Mouse (Mus musculus): ENCODE measurements around the gene Ssc5d.

Ssc5d gene

DNA sequence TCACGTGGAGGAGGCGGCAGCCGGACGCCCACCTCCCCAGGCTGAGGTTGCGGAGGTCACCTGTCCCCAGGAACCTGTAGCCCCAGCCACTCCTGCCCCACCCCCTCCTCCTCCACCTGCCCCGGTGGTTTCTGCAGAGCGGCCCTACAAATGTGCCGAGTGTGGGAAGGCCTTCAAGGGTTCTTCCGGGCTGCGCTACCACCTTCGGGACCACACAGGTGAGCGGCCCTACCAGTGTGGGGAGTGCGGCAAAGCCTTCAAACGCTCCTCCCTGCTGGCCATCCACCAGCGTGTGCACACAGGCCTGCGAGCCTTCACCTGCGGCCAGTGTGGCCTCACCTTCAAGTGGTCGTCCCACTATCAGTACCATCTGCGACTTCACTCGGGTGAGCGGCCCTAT, 5.6 kb upstream of the Ssc5d start:
- no peak for DNase-seq (ENCODE audit: low spot score in 2 of 2)

DNA sequence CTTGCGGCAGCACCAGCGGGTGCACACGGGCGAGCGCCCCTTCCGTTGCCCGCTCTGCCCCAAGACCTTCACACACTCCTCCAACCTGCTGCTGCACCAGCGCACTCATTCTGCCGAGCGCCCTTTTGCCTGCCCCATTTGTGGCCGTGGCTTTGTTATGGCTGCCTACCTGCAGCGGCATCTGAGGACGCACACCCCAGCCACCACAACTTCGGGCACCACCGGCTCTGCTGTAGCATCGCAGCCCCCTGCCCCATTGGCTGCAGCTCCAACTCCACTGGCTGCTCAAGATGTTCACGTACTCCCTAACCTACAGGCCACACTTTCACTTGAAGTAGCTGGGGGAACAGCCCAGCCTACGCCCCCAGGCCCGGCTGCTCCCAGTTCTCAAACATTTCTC, 5.1 kb upstream of the Ssc5d start:
- DNase-seq (ENCODE audit: low spot score in 2 of 2) = no peak

DNA sequence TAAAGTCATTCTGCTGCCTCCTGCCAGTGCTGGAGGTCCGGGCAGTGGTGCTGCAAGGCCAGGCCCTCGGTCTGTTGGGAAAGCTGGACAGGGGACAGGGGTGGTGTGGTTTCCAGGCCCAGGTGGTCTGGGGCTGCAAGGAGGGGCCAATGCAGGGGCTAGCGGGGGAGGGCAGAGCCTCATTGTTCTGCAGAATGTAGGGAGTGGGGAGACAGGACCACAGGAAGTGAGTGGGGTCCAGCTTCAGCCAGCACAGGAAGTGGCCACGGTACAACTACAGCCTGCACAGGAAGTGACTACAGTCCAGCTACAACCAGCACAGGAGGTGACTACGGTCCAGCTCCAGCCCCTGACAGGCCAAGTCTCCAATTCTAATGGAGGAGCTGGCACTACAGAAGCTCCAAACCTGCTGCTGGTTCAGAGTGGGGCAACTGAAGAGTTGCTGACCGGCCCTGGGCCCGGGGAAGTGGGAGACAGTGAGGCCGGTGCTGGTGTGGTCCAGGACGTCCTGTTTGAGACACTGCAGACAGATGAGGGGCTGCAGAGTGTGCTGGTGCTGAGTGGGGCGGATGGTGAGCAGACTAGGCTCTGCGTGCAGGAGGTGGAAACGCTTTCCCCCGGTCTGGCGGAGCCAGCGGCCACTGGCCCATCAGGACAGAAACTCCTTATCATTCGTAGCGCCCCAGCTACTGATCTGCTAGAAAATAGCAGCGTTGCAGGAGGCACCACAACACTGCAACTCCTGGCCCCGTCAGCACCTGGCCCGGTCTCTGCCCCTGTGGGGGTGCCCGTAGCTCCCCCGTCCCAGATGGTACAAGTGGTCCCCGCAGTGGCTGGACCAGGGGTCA, 4.4 kb upstream of the Ssc5d start:
- no peak for DNase-seq (ENCODE audit: low spot score in 2 of 2)

DNA sequence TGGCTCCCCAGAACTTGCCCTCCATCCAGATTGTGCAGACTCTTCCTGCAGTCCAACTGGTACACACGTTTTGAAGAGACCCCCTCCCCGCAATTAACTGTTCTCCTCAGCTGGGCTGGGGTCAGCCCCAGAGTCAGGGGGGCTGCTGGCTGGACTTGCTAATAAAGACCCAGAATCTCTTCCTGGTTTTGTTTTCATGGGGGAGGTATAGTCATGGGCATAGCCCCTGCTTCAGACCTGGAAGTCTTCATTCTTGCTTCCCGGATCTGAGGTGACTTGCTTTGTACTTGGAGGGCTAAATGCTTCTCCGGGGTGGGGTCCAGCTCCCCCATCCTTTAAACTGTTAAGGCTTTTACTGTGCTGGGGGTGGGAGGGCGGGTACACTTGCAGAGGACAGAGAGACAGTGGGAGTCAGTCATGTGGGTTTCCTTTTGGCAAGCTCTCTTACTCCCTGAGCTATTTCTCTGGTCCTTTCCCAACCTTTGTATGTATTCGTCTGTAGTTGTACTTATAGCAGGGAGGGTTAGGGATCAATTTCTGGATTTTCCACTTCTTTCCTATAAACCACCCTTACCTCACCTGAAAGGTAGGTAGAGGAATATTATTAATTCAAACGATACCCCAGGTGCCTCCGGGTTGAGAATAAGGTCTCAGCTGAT, 3.6 kb upstream of the Ssc5d start, which contains the start of gene Nat14:
Gene Nat14 (plus strand): TSS at position 205 of the 659 bp plus-strand sequence.
- DNase-seq (ENCODE audit: low spot score in 2 of 2) = no peak

DNA sequence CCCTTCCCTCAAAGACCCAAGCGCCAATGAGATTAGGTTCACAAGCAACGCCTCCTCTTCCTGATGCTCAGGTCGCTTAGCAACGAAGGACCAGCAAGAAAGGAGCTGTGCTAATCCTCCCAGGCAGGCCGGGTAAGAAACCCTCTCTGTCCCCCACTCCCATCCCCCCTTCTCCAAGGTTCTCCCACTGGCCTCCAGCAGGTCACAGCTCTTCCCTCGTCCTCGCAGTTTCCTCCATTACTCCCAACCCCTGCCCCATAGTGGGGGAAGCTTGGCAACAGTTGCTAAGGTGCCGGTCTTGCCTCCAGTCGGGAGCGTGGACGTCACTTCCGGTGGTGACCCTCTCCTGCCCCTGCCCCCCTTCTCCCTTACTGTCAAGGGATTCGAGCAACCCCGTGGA, 3.1 kb upstream of the Ssc5d start:
- DNase-seq (ENCODE audit: low spot score in 2 of 2) = peak in 1 of 2 experiments; percentile 42

DNA sequence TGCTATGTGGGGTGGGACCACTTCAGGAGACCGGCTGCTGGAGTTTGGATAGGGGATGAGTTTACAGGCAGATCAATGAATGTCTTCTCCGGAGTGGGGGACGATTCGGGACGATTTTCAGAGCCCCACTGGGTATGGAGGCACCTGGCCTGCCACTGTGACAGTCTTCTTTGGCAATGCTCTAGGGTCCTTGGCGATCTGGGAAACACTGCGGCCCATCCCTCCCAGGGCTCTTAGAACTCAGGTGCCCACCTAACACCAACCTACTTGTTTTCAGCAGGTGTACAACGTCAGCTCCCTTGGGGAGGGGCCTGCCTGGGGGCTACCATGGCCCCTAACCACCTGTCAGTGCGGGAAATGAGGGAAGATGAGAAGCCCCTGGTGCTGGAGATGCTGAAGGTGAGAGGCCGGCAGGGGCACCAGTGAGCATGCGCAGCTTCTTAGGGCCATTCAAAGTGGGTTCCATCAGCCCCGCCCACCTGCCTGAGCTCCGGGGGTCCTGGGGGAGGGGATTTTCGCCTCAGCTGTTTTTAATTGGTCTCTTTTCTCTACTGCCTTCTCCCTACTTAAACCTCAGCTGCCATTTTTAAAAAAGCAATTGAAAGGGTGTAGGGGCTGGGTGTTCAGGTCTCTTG, 2.5 kb upstream of the Ssc5d start:
- DNase-seq (ENCODE audit: low spot score in 2 of 2) = no peak

DNA sequence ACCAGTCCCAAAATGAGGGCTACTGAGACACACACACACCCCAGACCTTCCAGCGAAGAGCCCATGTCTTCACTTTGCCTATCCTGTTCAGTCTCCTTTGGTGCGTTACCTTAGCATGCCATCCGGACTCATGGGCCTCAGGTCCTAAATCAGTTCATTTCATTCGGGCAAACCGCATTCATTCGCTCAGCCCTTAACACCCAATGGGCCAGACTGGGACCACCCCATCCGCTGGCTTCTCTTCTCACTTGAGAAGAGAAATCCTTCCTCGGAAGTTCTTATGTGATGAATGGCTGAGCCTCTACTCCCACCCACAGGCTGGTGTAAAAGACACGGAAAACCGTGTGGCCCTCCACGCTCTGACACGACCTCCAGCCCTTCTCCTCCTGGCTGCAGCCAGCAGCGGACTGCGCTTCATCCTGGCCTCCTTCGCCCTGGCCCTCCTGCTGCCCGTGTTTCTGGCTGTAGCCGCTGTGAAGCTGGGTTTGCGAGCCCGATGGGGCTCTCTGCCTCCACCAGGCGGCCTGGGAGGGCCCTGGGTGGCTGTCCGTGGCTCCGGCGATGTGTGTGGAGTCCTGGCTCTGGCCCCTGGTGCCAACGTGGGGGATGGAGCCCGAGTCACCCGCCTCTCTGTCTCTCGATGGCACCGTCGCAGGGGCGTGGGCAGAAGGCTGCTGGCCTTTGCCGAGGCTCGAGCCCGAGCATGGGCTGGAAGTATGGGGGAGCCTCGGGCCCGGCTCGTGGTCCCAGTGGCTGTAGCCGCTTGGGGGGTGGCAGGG, 1.8 kb upstream of the Ssc5d start:
- peak in 1 of 2 experiments; percentile 44 for DNase-seq (ENCODE audit: low spot score in 2 of 2)

DNA sequence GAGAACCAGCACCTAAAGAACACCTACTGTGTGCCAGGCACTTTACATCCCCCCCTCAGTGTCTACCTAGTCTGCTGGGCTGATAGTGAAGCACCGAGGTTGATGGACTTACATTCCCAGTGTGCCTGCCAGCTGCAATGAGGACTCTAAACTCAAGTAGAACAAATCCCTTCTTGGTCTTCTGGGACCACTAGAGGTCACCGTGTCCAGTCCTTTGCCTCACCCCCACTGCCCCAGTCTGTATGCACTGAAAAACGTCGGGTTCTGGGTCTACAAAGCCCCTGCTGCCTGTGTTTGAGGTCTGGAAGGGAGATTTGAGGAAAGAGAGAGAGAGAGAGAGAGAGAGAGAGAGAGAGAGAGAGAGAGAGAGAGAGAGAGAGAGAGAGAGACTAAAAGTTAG, 1.1 kb upstream of the Ssc5d start:
- DNase-seq (ENCODE audit: low spot score in 2 of 2) = no peak

DNA sequence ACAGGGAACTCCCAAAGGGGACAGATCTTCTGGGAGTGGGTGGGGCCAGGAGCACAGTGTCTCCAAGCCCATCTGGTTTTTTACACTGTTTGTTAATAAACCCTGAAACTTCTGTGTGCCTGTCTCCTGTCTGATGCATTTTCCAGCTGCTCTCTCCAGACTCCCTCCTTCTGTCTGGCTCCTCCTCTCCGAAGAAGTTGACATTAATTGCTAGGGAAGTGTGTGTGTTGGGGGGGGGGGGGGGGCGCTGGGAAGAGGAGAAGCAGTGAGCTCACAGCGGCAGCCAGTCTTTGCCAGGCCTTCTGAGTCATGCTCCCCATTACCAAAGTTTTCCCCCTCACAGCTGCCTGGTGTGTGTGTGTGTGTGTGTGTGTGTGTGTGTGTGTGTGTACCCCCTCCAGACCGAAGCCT, 689 bp upstream of the Ssc5d start:
- DNase-seq (ENCODE audit: low spot score in 2 of 2) = no peak

DNA sequence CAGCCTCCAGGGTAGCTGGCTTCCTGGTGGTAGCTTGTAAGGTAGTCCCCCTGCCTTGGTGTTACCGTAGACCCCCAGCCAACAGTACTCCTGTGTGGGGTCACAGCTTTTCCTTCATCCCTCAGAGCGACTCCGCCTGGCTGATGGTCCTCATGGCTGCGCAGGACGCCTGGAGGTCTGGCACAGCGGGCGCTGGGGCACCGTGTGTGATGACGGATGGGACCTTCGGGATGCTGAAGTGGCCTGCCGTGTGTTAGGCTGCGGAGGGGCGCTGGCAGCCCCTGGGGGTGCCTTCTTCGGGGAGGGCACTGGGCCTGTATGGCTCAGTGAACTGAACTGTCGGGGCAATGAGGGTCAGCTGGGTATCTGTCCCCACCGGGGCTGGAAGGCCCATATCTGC, 1.3 kb downstream of the Ssc5d start:
- DNase-seq (ENCODE audit: low spot score in 2 of 2) = no peak

DNA sequence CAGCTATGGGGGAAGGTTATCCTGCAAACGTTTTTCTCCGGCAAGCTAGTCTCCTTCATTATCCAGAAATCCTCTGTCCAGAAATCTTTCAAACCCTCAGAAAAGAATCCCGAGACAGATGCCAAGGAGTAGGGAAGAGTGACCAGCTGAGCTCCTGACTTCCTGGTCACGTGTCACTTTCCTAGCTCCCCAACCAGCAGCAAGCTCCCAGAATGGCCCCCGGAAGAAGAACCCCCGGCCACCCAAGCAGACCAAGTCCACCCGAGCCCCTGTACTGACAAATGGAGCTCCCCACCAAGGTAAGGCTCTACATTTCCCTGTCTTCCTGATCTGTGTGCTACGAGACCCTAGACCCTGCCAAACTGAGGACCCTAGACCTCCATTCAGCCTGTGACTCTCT, 2.1 kb downstream of the Ssc5d start:
- DNase-seq (ENCODE audit: low spot score in 2 of 2) = no peak

DNA sequence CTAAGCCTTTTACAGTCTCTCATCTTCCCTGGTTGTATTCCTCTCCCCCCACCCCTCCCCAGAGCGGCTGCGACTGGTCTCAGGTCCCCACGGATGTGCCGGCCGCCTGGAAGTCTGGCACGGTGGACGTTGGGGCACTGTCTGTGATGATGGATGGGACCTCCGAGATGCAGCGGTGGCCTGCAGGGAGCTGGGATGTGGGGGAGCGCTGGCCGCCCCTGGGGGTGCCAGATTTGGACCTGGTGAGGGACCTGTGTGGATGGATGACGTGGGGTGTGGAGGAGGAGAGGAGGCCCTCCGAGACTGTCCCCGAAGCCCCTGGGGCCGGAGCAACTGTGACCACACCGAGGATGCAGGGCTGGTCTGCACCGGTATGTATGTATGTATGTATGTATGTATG, 2.7 kb downstream of the Ssc5d start:
- no peak for DNase-seq (ENCODE audit: low spot score in 2 of 2)

DNA sequence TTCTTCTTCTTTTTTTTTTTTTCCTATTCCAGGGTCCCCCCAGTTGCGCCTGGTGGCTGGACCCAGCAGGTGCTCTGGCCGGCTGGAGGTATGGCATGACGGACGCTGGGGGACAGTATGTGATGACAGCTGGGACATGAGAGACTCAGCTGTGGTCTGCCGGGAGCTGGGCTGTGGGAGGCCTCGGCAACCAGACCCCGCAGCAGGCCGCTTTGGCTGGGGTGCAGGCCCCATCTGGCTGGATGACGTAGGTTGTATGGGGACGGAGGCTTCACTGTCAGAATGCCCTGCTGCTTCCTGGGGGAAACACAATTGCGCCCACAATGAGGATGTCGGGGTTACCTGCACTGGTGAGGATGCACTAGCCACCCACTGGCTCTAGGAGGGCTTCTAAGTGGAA, 7.5 kb downstream of the Ssc5d start:
- DNase-seq (ENCODE audit: low spot score in 2 of 2) = no peak

DNA sequence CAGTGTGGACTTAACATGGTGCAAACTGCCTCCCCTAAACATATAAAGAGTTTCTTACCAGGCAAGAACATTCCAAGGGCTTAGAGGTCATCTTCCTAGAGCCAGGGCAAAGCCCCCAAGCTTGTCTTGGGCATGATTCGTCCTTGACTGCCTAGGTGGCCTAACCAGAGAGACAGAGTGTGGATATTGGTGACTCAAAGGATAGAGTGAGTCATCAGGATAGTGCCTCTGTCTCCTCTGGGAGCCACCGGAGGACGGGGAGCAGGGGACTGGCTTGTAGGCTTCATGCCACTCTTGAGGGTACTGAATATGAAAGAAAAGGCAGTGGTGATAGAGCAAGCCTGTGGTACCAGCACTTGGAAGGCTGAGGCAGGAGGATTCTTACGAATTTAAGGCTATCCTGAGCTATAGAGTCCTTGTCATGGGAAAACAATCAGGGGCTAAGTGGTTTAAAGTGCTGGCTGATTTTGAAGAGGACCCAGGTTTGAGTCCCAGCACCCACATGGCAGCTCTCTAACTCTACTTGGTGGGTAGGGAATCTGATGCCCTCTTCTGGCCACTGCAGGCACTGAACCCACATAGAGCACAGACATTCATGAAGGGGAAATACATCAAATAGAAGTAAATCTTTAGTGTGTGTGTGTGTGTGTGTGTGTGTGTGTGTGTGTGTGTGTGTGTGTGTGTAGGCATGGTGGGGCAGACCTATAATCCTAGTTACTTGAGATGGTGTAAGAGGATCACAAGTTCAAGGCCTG, 8.8 kb downstream of the Ssc5d start:
- DNase-seq (ENCODE audit: low spot score in 2 of 2) = no peak

DNA sequence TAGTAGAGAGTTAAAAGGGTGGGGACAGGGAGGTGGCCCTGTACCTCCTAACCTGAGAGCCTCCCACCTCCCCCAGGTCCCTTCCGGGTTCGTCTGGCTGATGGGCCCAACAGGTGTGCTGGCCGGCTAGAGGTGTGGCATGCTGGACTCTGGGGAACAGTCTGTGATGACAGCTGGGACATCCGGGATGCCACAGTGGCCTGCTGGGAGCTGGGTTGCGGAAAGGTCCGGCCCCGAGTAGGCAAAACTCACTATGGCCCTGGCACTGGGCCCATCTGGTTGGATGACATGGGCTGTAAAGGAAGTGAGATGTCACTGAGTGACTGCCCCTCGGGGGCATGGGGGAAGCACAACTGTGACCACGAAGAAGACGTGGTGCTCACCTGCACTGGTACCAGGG, 11.2 kb downstream of the Ssc5d start:
- no peak for DNase-seq (ENCODE audit: low spot score in 2 of 2)

DNA sequence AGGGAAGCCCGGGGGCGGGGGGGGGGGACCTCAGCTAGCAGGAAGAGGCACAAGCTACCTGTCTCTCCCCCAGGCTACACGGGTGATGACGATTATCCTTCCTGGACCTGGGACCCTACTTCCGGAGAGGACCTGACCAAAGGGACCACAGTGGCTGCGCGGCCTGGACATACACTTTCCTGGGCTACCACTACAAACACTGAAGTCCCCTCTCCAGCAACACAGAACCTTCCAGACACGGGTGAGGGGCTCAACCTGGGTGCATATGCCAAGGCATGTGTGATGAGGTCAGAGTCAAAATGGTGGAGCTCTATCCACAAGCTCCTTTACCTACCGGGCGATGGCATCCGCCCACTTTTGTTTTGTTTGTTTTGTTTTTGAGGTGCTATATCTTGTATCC, 11.8 kb downstream of the Ssc5d start:
- no peak for DNase-seq (ENCODE audit: low spot score in 2 of 2)

DNA sequence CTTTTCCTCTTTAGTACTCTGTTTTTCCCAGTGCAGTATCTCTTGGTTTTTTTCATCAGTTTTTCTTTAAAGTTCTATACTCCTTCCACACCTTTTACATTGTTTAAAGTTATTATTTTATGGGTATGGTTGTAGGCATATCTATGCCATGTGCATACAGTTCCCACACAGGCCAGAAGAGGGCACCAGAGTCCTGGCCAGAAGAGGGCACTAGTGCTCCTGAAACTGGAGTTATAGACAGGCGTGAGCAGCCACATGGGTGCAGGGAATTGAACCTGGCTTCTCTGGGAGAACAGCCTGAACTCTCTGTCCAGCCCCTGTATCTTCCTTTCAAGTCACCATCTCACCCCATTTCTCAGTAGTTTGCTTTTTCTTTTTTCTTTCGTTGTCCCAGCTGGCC, 12.9 kb downstream of the Ssc5d start:
- DNase-seq (ENCODE audit: low spot score in 2 of 2) = peak; percentile 75 to 87

DNA sequence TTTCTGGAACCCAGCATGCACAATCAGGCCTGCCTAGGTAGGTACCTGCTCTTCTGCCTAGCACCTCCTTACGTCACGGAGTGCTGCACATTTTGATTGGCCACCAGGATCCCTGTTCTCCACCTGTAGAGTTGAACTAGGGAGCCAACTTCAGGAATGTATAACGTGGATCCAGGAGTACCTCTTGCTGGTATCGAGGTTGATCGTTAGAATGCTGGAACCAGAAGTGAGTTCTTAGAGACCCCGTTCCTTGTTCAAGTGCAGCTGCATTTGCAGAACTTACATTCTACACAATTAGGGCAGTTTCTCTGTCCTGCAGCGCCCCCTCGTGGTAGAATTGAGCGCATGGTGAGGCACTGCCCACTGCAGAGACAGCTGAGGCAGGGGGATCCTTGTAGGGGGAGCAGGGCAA, 14.5 kb downstream of the Ssc5d start:
- DNase-seq (ENCODE audit: low spot score in 2 of 2) = peak; percentile 78 to 90

DNA sequence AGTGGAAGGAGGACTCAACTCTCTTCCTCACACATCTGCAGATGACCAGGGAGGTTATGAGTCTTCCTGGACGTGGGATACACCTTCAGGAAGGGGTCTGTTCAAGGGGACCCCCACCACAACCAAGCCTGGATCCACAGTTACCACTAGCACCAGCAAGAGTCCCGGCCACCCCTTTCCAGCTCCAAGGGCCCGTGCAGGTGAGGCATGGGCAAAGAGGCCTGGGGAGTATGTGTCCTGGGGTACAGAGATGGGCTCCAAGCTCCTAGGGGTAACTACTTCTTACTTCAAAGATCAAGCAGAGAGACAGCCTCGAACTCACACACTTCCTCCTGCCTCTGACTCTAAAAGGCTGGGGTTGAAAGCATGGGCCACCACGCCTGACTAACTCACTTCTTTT, 17.1 kb downstream of the Ssc5d start:
- DNase-seq (ENCODE audit: low spot score in 2 of 2) = no peak

DNA sequence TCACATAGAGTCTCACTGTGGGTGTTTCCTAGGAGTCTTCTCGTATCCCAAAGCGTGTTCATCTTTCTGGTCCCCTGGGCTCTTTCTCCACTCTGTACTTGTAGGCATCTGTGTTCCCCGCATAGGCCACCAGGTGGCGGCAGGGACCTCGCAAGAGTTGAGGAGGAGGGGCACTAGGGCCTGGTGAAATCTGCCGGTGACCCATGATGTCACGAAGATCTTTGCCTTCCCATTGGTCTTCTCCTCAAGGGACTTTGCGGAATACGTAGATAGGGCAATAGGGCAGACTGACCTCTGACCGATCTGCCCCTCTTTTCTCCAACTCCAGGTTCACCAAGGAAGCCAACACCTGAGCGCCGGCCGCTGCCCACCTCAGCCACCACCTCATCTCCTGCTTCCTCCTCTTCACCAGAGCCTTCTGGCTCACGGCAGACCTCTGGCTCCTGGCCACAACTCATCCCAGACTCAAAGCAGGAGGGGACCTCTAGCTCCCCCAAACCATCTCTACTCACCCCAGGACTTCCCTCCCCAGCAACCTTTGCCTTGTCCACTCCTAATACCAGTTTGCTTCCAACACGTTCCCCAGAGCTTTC, 17.7 kb downstream of the Ssc5d start:
- DNase-seq (ENCODE audit: low spot score in 2 of 2) = peak; percentile 88 to 93

DNA sequence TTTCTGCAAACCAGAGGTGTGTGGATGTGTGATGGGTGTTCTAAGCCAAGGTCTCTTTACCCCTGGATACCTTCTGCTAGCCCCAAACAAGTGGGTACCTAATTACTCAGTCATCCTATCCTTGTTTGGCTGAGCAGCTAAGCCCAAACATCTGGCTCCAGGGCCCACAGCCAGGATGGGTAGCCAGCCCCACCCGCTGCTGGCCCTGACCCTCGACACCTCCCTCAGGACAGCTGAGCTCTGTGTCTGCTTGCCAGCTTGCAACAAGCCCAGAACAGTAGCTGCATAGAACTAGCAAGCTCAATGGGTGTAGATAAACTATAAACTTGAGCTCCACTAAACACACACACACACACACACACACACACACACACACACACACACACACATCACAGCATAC, 22.3 kb downstream of the Ssc5d start:
- DNase-seq (ENCODE audit: low spot score in 2 of 2) = no peak
